22 mouse cellular contexts compared by ENCODE assay signal in the genomic region with DNA sequence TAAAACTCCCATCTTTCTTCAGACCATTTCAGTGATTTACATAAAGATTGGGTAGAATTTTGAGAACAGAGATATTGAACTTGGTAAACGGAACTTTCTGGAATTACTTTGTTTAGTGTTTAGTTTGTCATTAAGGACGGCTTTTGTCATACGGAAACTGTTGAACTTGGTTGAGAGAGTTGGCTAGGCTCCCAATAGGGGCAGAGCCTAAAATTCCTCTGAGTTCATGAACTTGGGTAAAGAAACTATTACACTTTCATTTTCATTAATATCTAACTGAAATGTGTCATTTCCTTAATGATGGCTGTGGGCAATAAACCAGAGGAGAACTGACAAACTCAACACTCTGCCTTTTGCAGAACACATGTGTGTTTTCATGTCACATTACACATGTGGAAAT.
DNase-seq lines count a peak whose midpoint lies in the region; ATAC-seq and TF ChIP-seq lines count a peak whose summit lies in the region.
"Had no signal": no experiment of that assay in that cellular context is flagged by ENCODE, and none has a peak within 500 bp of the region (broad histone marks: within the 10 kb centered on the region; RNA-seq: fewer than 3 reads in every experiment).

No protein-coding gene starts in this region.

- no peak overlapping the region for H3K27ac ChIP-seq in heart, embryonic 10.5 days
- no peak overlapping the region for H3K27ac ChIP-seq in lung, embryonic 14.5 days (ENCODE audit: low read depth)
- H3K27ac ChIP-seq: embryonic facial prominence, embryonic 12.5 days; hindbrain, embryonic 10.5 days; layer of hippocampus, adult 2 months; liver, embryonic 12.5 days; lung, embryonic 15.5 days had no signal

- no peak for TF ChIP-seq CTCF in lung, embryonic 14.5 days (IDR thresholded peaks at IDR 0.05; ENCODE audit: low read depth)

- no peak overlapping the region for H3K4me3 ChIP-seq in heart, embryonic 10.5 days
- H3K4me3 ChIP-seq in lung, embryonic 14.5 days (ENCODE audit: low read depth, low read length): no peak overlapping the region
- H3K4me3 ChIP-seq: embryonic facial prominence, embryonic 12.5 days; hindbrain, embryonic 10.5 days; layer of hippocampus, adult 2 months; liver, embryonic 12.5 days; lung, embryonic 15.5 days had no signal

- H3K27me3 ChIP-seq in heart, embryonic 10.5 days (ENCODE audit: insufficient read depth, poor library complexity, severe bottlenecking): no peaks in the 10 kb centered on the region
- no peaks in the 10 kb centered on the region for H3K27me3 ChIP-seq in lung, embryonic 14.5 days (ENCODE audit: insufficient read depth, low read length)
- H3K27me3 ChIP-seq: embryonic facial prominence, embryonic 12.5 days; liver, embryonic 12.5 days; lung, embryonic 15.5 days had no signal

- no peaks in the 10 kb centered on the region for H3K9me3 ChIP-seq in heart, embryonic 10.5 days
- H3K9me3 ChIP-seq in lung, embryonic 14.5 days (ENCODE audit: low read depth, low read length): no peaks in the 10 kb centered on the region
- H3K9me3 ChIP-seq: embryonic facial prominence, embryonic 12.5 days; hindbrain, embryonic 10.5 days; liver, embryonic 12.5 days; lung, embryonic 15.5 days had no signal

- 81% methylated on average over 3 of the region's 3 CpGs for WGBS in heart, embryonic 10.5 days
- WGBS in lung, embryonic 14.5 days: 43% methylated on average over 3 of the region's 3 CpGs

- peaks cover 4% of the 10 kb centered on the region; the same call in 1 of the 2 replicates for H3K4me1 ChIP-seq in heart, embryonic 10.5 days
- H3K4me1 ChIP-seq in lung, embryonic 14.5 days (ENCODE audit: insufficient read depth): no peaks in the 10 kb centered on the region
- H3K4me1 ChIP-seq: embryonic facial prominence, embryonic 12.5 days; hindbrain, embryonic 10.5 days; liver, embryonic 12.5 days had no signal

- ATAC-seq in lung, embryonic 14.5 days (ENCODE audit: insufficient read depth): no peak
- ATAC-seq: CD4-positive, CD25-positive, alpha-beta regulatory T cell, adult 4 months; forebrain, postnatal 0 days; hindbrain, embryonic 16.5 days; intestine, embryonic 16.5 days; liver, embryonic 12.5 days had no signal

- peak; percentile 24 for DNase-seq in heart, adult 8-10 months (ENCODE audit: low spot score)
- DNase-seq in heart, embryonic 10.5 days (ENCODE audit: low spot score): no peak
- peak; percentile 56 for DNase-seq in lung, embryonic 14.5 days
- no peak for DNase-seq in lung, postnatal 14 days
- peak; percentile 63 for DNase-seq in kidney, postnatal 14 days
- DNase-seq in left cerebral cortex, adult 11 months (ENCODE audit: low spot score): no peak
- no peak for DNase-seq in adrenal gland, postnatal 10 days
- DNase-seq: cerebellum, adult 11-12 months; cerebellum, postnatal 25 days; forebrain, postnatal 0 days; midbrain, embryonic 14.5 days; right cerebral cortex, postnatal 25 days; thymus, postnatal 14 days had no signal

- H3K4me2 ChIP-seq in lung, embryonic 14.5 days: no peak overlapping the region
- H3K4me2 ChIP-seq: embryonic facial prominence, embryonic 12.5 days; heart, embryonic 11.5 days; liver, embryonic 12.5 days; lung, embryonic 15.5 days had no signal

- no peak overlapping the region for H3K9ac ChIP-seq in lung, embryonic 14.5 days
- H3K9ac ChIP-seq: embryonic facial prominence, embryonic 12.5 days; forebrain, postnatal 0 days; liver, embryonic 12.5 days; lung, embryonic 15.5 days had no signal

- no peaks in the 10 kb centered on the region for H3K36me3 ChIP-seq in heart, embryonic 10.5 days
- H3K36me3 ChIP-seq in lung, embryonic 14.5 days (ENCODE audit: insufficient read depth): no peaks in the 10 kb centered on the region
- H3K36me3 ChIP-seq: embryonic facial prominence, embryonic 12.5 days; hindbrain, embryonic 10.5 days; liver, embryonic 12.5 days; lung, embryonic 15.5 days had no signal

Comparison
In these comparisons a context has a peak if more than half of its experiments do, and no peak if none do; other contexts are left out.
1. DNase-seq: peak in heart, adult 8-10 months (single experiment), lung, embryonic 14.5 days (single experiment) and kidney, postnatal 14 days (single experiment); none in heart, embryonic 10.5 days (single experiment), lung, postnatal 14 days (single experiment), left cerebral cortex, adult 11 months (single experiment) and adrenal gland, postnatal 10 days (single experiment).